Mouse (Mus musculus): ENCODE data around the gene Supt20. TPM values are rescaled to one million over a fixed set of nuclear protein-coding genes. Genes with fewer than 3 reads are reported as not detected.

Gene Supt20
- total and polyA plus RNA-seq, 3 experiments: 31.6 to 66.6 TPM; not detected in 1

DNA sequence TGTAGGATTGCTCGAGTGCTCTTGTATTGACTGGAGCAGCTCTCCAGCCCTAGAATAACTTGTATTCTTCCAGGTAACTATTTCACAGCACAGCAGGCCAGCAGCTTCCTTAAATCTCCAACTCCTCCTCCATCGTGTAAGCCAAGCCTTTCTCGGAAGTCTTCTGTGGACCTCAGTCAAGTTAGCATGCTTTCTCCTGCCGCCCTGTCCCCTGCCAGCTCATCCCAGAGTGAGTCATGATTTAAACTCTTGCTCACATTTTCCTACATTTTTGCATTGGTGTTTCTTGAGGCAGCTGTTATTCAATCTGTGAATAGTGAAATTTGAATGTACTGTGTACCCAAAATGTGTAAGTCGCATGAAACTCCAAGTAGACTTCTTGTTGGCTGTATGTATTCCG is 22.9 kb downstream of the Supt20 start:
- Histone ChIP-seq H3K36me3 (ENCODE audit: control insufficient read depth in 1 of 2, insufficient read depth in 2 of 2, low read length in 2 of 2) (peaks cover 0 to 55% of the 10 kb centered on the region in 2 experiments; a peak in 3 of 4 replicates), H3K4me1 (ENCODE audit: control insufficient read depth in 1 of 2, insufficient read depth in 2 of 2, low read length in 2 of 2) (peaks cover 0 to 4% of the 10 kb centered on the region in 2 experiments; a peak in 2 of 4 replicates), H3K27ac (ENCODE audit: control insufficient read depth, low read depth, low read length) (no peak overlapping the region), H3K27me3 (ENCODE audit: control insufficient read depth in 1 of 2, insufficient read depth in 2 of 2, low read length in 2 of 2) (no peaks in the 10 kb centered on the region), H3K9ac (ENCODE audit: control insufficient read depth, low read depth, low read length, poor library complexity, severe bottlenecking) (no peak overlapping the region), H3K9me3 (replicated peaks; ENCODE audit: insufficient read depth, low read length) (no peaks in the 10 kb centered on the region), H3K4me3 (ENCODE audit: control insufficient read depth in 1 of 2, insufficient read depth in 1 of 2, low read depth in 2 of 2, low read length in 2 of 2) (no peak overlapping the region), H3K79me2 (ENCODE audit: control insufficient read depth, insufficient read depth, low read length, poor library complexity) (no peaks in the 10 kb centered on the region)
- no peak for DNase-seq (ENCODE audit: low read depth, low spot score)
- no peak for TF ChIP-seq MYC (IDR thresholded peaks at IDR 0.05; ENCODE audit: low read depth, low read length)
- no peak for TF ChIP-seq MEF2A (IDR thresholded peaks at IDR 0.05; ENCODE audit: extremely low read depth, insufficient replicate concordance, low read depth, low read length, poor library complexity, severe bottlenecking)
- TF ChIP-seq TCF12 (IDR thresholded peaks at IDR 0.05; ENCODE audit: low read depth, low read length): no peak
- TF ChIP-seq TAL1 (IDR thresholded peaks at IDR 0.05; ENCODE audit: low read length): no peak
- no peak for TF ChIP-seq ZMIZ1 (IDR thresholded peaks at IDR 0.05; ENCODE audit: low read depth, low read length)
- no peak for TF ChIP-seq NELFE (IDR thresholded peaks at IDR 0.05; ENCODE audit: low read depth, low read length)
- TF ChIP-seq MAX (IDR thresholded peaks at IDR 0.05; ENCODE audit: low read length): no peak
- TF ChIP-seq ETS1 (IDR thresholded peaks at IDR 0.05; ENCODE audit: low read depth, low read length): no peak
- TF ChIP-seq MXI1 (IDR thresholded peaks at IDR 0.05; ENCODE audit: low read depth, low read length): no peak
- TF ChIP-seq NRF1 (IDR thresholded peaks at IDR 0.05; ENCODE audit: insufficient read depth, low read depth, low read length, poor library complexity, severe bottlenecking): no peak
- TF ChIP-seq EP300 (IDR thresholded peaks at IDR 0.05; ENCODE audit: low read depth in 1 of 2, low read length in 2 of 2): no peak
- TF ChIP-seq ZNF384 (IDR thresholded peaks at IDR 0.05; ENCODE audit: low read depth, low read length): no peak
- no peak for TF ChIP-seq GATA1 (IDR thresholded peaks at IDR 0.05; ENCODE audit: low read depth, low read length)

DNA sequence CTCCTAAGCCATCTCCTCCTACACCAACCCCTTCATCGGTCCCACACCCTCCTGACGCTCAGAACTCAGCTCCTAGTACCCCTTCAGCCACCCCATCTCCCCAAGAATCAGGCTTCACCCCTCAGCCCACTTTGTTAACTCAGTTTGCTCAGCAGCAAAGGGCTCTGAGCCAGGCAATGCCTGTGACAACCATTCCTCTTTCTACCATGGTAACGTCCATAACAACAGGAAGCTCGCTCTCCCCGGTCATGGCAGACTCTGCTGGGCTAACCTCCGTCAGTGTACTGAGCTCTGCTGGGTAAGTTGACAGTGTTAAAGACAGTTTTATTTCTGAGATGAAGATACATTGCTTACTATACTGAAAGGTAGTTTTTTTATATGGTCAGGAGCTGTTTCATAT is 24.7 kb downstream of the Supt20 start:
- Histone ChIP-seq H3K9ac (ENCODE audit: control insufficient read depth, low read depth, low read length, poor library complexity, severe bottlenecking) (no peak overlapping the region), H3K27me3 (ENCODE audit: control insufficient read depth in 1 of 2, insufficient read depth in 2 of 2, low read length in 2 of 2) (no peaks in the 10 kb centered on the region), H3K79me2 (ENCODE audit: control insufficient read depth, insufficient read depth, low read length, poor library complexity) (no peaks in the 10 kb centered on the region), H3K27ac (ENCODE audit: control insufficient read depth, low read depth, low read length) (no peak overlapping the region), H3K36me3 (ENCODE audit: control insufficient read depth in 1 of 2, insufficient read depth in 2 of 2, low read length in 2 of 2) (peaks cover 0 to 60% of the 10 kb centered on the region in 2 experiments; a peak in 3 of 4 replicates), H3K9me3 (replicated peaks; ENCODE audit: insufficient read depth, low read length) (no peaks in the 10 kb centered on the region), H3K4me1 (ENCODE audit: control insufficient read depth in 1 of 2, insufficient read depth in 2 of 2, low read length in 2 of 2) (peaks cover 0 to 4% of the 10 kb centered on the region in 2 experiments; a peak in 2 of 4 replicates), H3K4me3 (ENCODE audit: control insufficient read depth in 1 of 2, insufficient read depth in 1 of 2, low read depth in 2 of 2, low read length in 2 of 2) (no peak overlapping the region)
- DNase-seq (ENCODE audit: low read depth, low spot score): no peak
- TF ChIP-seq ZMIZ1 (IDR thresholded peaks at IDR 0.05; ENCODE audit: low read depth, low read length): no peak
- TF ChIP-seq MAZ (IDR thresholded peaks at IDR 0.05; ENCODE audit: low read depth, low read length): no peak
- no peak for TF ChIP-seq HCFC1 (IDR thresholded peaks at IDR 0.05; ENCODE audit: low read depth, low read length)
- no peak for TF ChIP-seq RAD21 (IDR thresholded peaks at IDR 0.05; ENCODE audit: low read depth, low read length)
- no peak for TF ChIP-seq USF1 (IDR thresholded peaks at IDR 0.05; ENCODE audit: low read depth, low read length)
- no peak for TF ChIP-seq ZKSCAN1 (IDR thresholded peaks at IDR 0.05; ENCODE audit: low read depth, low read length)
- no peak for TF ChIP-seq MEF2A (IDR thresholded peaks at IDR 0.05; ENCODE audit: extremely low read depth, insufficient replicate concordance, low read depth, low read length, poor library complexity, severe bottlenecking)
- no peak for TF ChIP-seq BHLHE40 (IDR thresholded peaks at IDR 0.05; ENCODE audit: borderline replicate concordance, low read depth, low read length)
- no peak for TF ChIP-seq GATA1 (IDR thresholded peaks at IDR 0.05; ENCODE audit: low read depth, low read length)
- no peak for TF ChIP-seq POLR2A (IDR thresholded peaks at IDR 0.05; ENCODE audit: control insufficient read depth in 1 of 2, insufficient read depth in 1 of 2, low read depth in 1 of 2, low read length in 2 of 2, poor library complexity in 1 of 2)
